Mouse (Mus musculus) CH12.LX (cell line): ENCODE measurements around the gene Snrnp48. TPM values are rescaled to one million over a fixed set of nuclear protein-coding genes. Genes with fewer than 3 reads are reported as not detected.

Experiments used
- DNase-seq: peaks from one replicate; pipeline ENCODE4 v3.0.0-alpha.2; 2013; ENCODE audit errors: extremely low read depth
- H3K27ac ChIP-seq: 2 replicates; pipeline ENCODE4 v1.5.1; 2012; ENCODE audit warnings: low read depth, mild to moderate bottlenecking, control low read depth, moderate library complexity; ENCODE audit not compliant: insufficient read depth
- H3K27me3 ChIP-seq: replicated peaks from 2 replicates; pipeline ENCODE3; 2012; ENCODE audit warnings: inconsistent platforms
- H3K36me3 ChIP-seq, 2 experiments: replicated peaks in 1 of 2; 2 replicates each; pipeline versions ENCODE3 to v1.6.1; 2012; ENCODE audit warnings: inconsistent platforms in 1 of 2, low read length in 1 of 2, mild to moderate bottlenecking in 1 of 2, mixed read lengths in 1 of 2, moderate library complexity in 1 of 2; ENCODE audit not compliant: control insufficient read depth in 1 of 2, insufficient read depth in 1 of 2
- H3K4me1 ChIP-seq, 2 experiments: 2 replicates each; pipeline ENCODE4 v1.6.1; 2012; ENCODE audit warnings: inconsistent platforms in 1 of 2, moderate library complexity in 1 of 2; ENCODE audit not compliant: insufficient read depth in 2 of 2, control insufficient read depth in 1 of 2
- H3K4me2 ChIP-seq: 2 replicates; pipeline ENCODE4 v1.6.1; 2012; ENCODE audit warnings: low read depth, mild to moderate bottlenecking, control low read depth; ENCODE audit not compliant: poor library complexity, insufficient read depth, severe bottlenecking
- H3K4me3 ChIP-seq, 3 experiments: fragments of 150-350 bp in 1 of 3; sonication (generic) in 1 of 3; replicated peaks in 1 of 3; 2 replicates each; pipeline versions ENCODE3 to v1.5.1; 2011 to 2012; ENCODE audit warnings: low read depth in 2 of 3, low read length in 2 of 3, mild to moderate bottlenecking in 2 of 3, moderate library complexity in 2 of 3, control low read depth in 1 of 3, improper control_type of control experiment in 1 of 3, inconsistent platforms in 1 of 3, mixed read lengths in 1 of 3; ENCODE audit not compliant: poor library complexity in 1 of 3
- H3K79me2 ChIP-seq: replicated peaks from 2 replicates; pipeline ENCODE4 v1.6.1; 2012; ENCODE audit warnings: mild to moderate bottlenecking, moderate library complexity; ENCODE audit not compliant: control insufficient read depth, poor library complexity, insufficient read depth, severe bottlenecking; ENCODE audit errors: extremely low read depth
- H3K9ac ChIP-seq: 2 replicates; pipeline ENCODE4 v1.6.1; 2012; ENCODE audit warnings: low read depth, mild to moderate bottlenecking, control low read depth, moderate library complexity; ENCODE audit not compliant: insufficient read depth
- H3K9me3 ChIP-seq: replicated peaks from 2 replicates; pipeline ENCODE3; 2012; ENCODE audit warnings: low read length, inconsistent platforms, mixed read lengths
- BHLHE40 ChIP-seq: IDR thresholded peaks from 2 replicates; pipeline ENCODE4 v1.6.1; 2011; ENCODE audit warnings: mild to moderate bottlenecking, low read depth, low read length, improper control_type of control experiment
- E2F4 ChIP-seq: IDR thresholded peaks from 2 replicates; pipeline ENCODE4 v1.6.1; 2011; ENCODE audit warnings: low read depth, low read length, improper control_type of control experiment; ENCODE audit not compliant: insufficient replicate concordance
- ELF1 ChIP-seq: IDR thresholded peaks from 2 replicates; pipeline ENCODE4 v1.6.1; 2014; ENCODE audit warnings: low read depth, mild to moderate bottlenecking, inconsistent platforms, low read length, improper control_type of control experiment
- ETS1 ChIP-seq: conservative IDR thresholded peaks from 2 replicates; pipeline ENCODE4 v1.6.1; 2012; ENCODE audit warnings: low read depth, mild to moderate bottlenecking, inconsistent platforms, low read length, improper control_type of control experiment, moderate library complexity
- GABPA ChIP-seq: IDR thresholded peaks from 2 replicates; pipeline ENCODE4 v1.6.1; 2012; ENCODE audit warnings: low read depth, low read length, improper control_type of control experiment, inconsistent platforms; ENCODE audit not compliant: insufficient replicate concordance
- HCFC1 ChIP-seq: IDR thresholded peaks from 2 replicates; pipeline ENCODE4 v1.6.1; 2012; ENCODE audit warnings: low read depth, mild to moderate bottlenecking, inconsistent platforms, low read length, improper control_type of control experiment
- IRF4 ChIP-seq: IDR thresholded peaks from 2 replicates; pipeline ENCODE4 v1.6.1; 2014; ENCODE audit warnings: low read depth, mild to moderate bottlenecking, inconsistent platforms, low read length, improper control_type of control experiment
- JUND ChIP-seq: conservative IDR thresholded peaks from 2 replicates; pipeline ENCODE4 v1.6.1; 2011; ENCODE audit warnings: low read depth, low read length, improper control_type of control experiment
- KAT2A ChIP-seq: IDR thresholded peaks from 2 replicates; pipeline ENCODE4 v1.6.1; 2012; ENCODE audit warnings: low read length, improper control_type of control experiment, inconsistent platforms; ENCODE audit not compliant: insufficient replicate concordance
- MAX ChIP-seq: IDR thresholded peaks from 2 replicates; pipeline ENCODE4 v1.6.1; 2011; ENCODE audit warnings: low read length, improper control_type of control experiment
- MEF2A ChIP-seq: IDR thresholded peaks from 2 replicates; pipeline ENCODE4 v1.6.1; 2014; ENCODE audit warnings: low read depth, mild to moderate bottlenecking, inconsistent platforms, low read length, improper control_type of control experiment, borderline replicate concordance
- MXI1 ChIP-seq: IDR thresholded peaks from 2 replicates; pipeline ENCODE4 v1.6.1; 2011; ENCODE audit warnings: mild to moderate bottlenecking, low read depth, low read length, improper control_type of control experiment
- MYC ChIP-seq: IDR thresholded peaks from 2 replicates; pipeline ENCODE4 v1.6.1; 2011; ENCODE audit warnings: low read depth, mild to moderate bottlenecking, improper control_type of control experiment, low read length
- NELFE ChIP-seq: IDR thresholded peaks from 2 replicates; pipeline ENCODE4 v1.6.1; 2011; ENCODE audit warnings: low read depth, low read length, improper control_type of control experiment
- NRF1 ChIP-seq: IDR thresholded peaks from 2 replicates; pipeline ENCODE4 v1.6.1; 2014; ENCODE audit warnings: low read depth, mild to moderate bottlenecking, inconsistent platforms, low read length, improper control_type of control experiment, moderate library complexity
- PAX5 ChIP-seq: IDR thresholded peaks from 2 replicates; pipeline ENCODE4 v1.6.1; 2012; ENCODE audit warnings: low read length, inconsistent platforms, mixed read lengths
- POLR2A ChIP-seq: IDR thresholded peaks from 2 replicates; pipeline ENCODE4 v1.6.1; 2011; ENCODE audit warnings: low read depth, mild to moderate bottlenecking, improper control_type of control experiment, low read length
- POLR2AphosphoS2 ChIP-seq: IDR thresholded peaks from 2 replicates; pipeline ENCODE4 v1.6.1; 2011; ENCODE audit warnings: low read depth, low read length, improper control_type of control experiment
- RAD21 ChIP-seq: IDR thresholded peaks from 2 replicates; pipeline ENCODE4 v1.6.1; 2011; ENCODE audit warnings: low read depth, mild to moderate bottlenecking, low read length, improper control_type of control experiment, moderate library complexity
- RCOR1 ChIP-seq: conservative IDR thresholded peaks from 2 replicates; pipeline ENCODE4 v1.6.1; 2012; ENCODE audit warnings: low read depth, mild to moderate bottlenecking, inconsistent platforms, low read length, improper control_type of control experiment
- SIN3A ChIP-seq: IDR thresholded peaks from 2 replicates; pipeline ENCODE4 v1.6.1; 2012; ENCODE audit warnings: low read length, improper control_type of control experiment, inconsistent platforms
- TBP ChIP-seq: conservative IDR thresholded peaks from 2 replicates; pipeline ENCODE4 v1.6.1; 2011; ENCODE audit warnings: low read depth, low read length, improper control_type of control experiment
- TCF12 ChIP-seq: IDR thresholded peaks from 2 replicates; pipeline ENCODE4 v1.6.1; 2014; ENCODE audit warnings: low read depth, mild to moderate bottlenecking, inconsistent platforms, low read length, improper control_type of control experiment
- USF2 ChIP-seq: conservative IDR thresholded peaks from 2 replicates; pipeline ENCODE4 v1.6.1; 2011; ENCODE audit warnings: low read depth, low read length, improper control_type of control experiment
- ZMIZ1 ChIP-seq: IDR thresholded peaks from 2 replicates; pipeline ENCODE4 v1.6.1; 2012; ENCODE audit warnings: low read depth, mild to moderate bottlenecking, inconsistent platforms, low read length, improper control_type of control experiment
- dilution Hi-C: fragments of 300-500 bp; cut with MboI; formaldehyde crosslinking; loops from 2 replicates; pipeline ENCODE4 v1.14.3; 2020; ENCODE audit warnings: low sequenced_read_pairs; ENCODE audit not compliant: extremely low pct_unique_long_range_greater_than_20kb, extremely low pct_ligation_motif_present
- in situ Hi-C: fragments of 300-500 bp; cut with MboI; formaldehyde crosslinking; loops from 3 replicates; pipeline ENCODE4 v1.14.3; 2019; ENCODE audit warnings: low sequenced_read_pairs, low pct_ligation_motif_present, low pct_unique_long_range_greater_than_20kb, mixed read lengths
- polyA plus RNA-seq: library from polyadenylated mRNA; unstranded; fragments of >175 nt; gene quantifications from 2 replicates; pipeline ENCODE4 v1.2.1, GENCODE M21; 2012; ENCODE audit warnings: low read depth; ENCODE audit not compliant: insufficient read length
- total RNA-seq, 2 experiments: library from RNA; depleted of rRNA; stranded (reverse); fragments of 300-350 nt in 1 of 2; fragments of >200 nt in 1 of 2; gene quantifications; 2 replicates each; pipeline ENCODE4 v1.2.3; 2012 to 2014

Snrnp48 gene
- total RNA-seq (2012; rRNA removed) (45.8 and 52.8 TPM in 2 replicates), total RNA-seq (2014; rRNA removed) (42.4 and 46.7 TPM in 2 replicates), polyA plus RNA-seq (90.2 and 103 TPM in 2 replicates)

- TF ChIP-seq GABPA (no peak), POLR2A (peak; percentile 95), USF2 (no peak), E2F4 (peak; percentile 85; the same call in 1 of the 2 replicates), BHLHE40 (peak; percentile 68), MEF2A (peak; percentile 26; the same call in 1 of the 2 replicates), MYC (peak; percentile 76), HCFC1 (peak; percentile 87), POLR2AphosphoS2 (peak; percentile 89), MXI1 (peak; percentile 94), IRF4 (peak; percentile 58), ZMIZ1 (peak; percentile 87), NRF1 (peak; percentile 67), ELF1 (peak; percentile 97), MAX (peak; percentile 89), RAD21 (no peak), NELFE (peak; percentile 92), JUND (no peak), PAX5 (no peak), KAT2A (peak; percentile 76; the same call in 1 of the 2 replicates), TCF12 (peak; percentile 83), ETS1 (no peak), SIN3A (peak; percentile 96), TBP (peak; percentile 81; the same call in 1 of the 2 replicates), RCOR1 (0 out of 2 replicates have a peak, but pooled peaks have one; percentile 33)
- TF ChIP-seq, all 38 proteins: peak for 19
- H3K36me3 ChIP-seq, result peaks cover 12 to 27% of the 10 kb centered on the region in 2 experiments
- H3K9me3 ChIP-seq, result no peaks in the 10 kb centered on the region
- dilution Hi-C loops, result no loop called here
- no peaks in the 10 kb centered on the region for H3K27me3 ChIP-seq
- peak within 1 kb of the TSS; percentile 29; the same call in 1 of the 2 replicates for H3K27ac ChIP-seq
- H3K4me2 ChIP-seq, result peak within 1 kb of the TSS; percentile 68
- H3K79me2 ChIP-seq, result peaks cover 49% of the 10 kb centered on the region
- peak within 1 kb of the TSS; percentile 53 for H3K9ac ChIP-seq
- peaks cover 0 to 30% of the 10 kb centered on the region in 2 experiments; a peak in 2 of 4 replicates for H3K4me1 ChIP-seq
- DNase-seq, result peak; percentile 92
- in situ Hi-C loops, result loop anchor here (25.0 kb wide), 1 partner anchor 382 kb away; no protein-coding TSS in a partner anchor
- peak within 1 kb of the TSS; percentile 77 to 81 (median 78) for H3K4me3 ChIP-seq
Observed at GRCm38 (mm10) chr13:38204702-38205482, at the start of gene Snrnp48. Snrnp48 (plus strand) TSS chr13:38204938.
